Mouse (Mus musculus) monocyte, adult 2 months (primary cell): ENCODE data around the gene Hsf2bp.
A peak's percentile ranks its signal among the peaks of the same experiment; 100 is the strongest.

Experiments
- DNase-seq, 2 experiments: peaks; one replicate each; pipeline ENCODE4 v3.0.0; 2022; ENCODE audit warnings: low spot score in 2 of 2, low read depth in 1 of 2

Gene Hsf2bp

GRCm38 (mm10) chr17:32034322-32034721, 1.8 kb downstream of the Hsf2bp start:
- no peak for DNase-seq

- DNase-seq: no peak
These were observed 4.5 kb downstream of the Hsf2bp start for GRCm38 (mm10) chr17:32031684-32032083.

- DNase-seq: no peak
These were observed 7.8 kb downstream of the Hsf2bp start for GRCm38 (mm10) chr17:32028301-32028700.

- no peak for DNase-seq
These were observed 8.5 kb downstream of the Hsf2bp start for GRCm38 (mm10) chr17:32027666-32028065.

GRCm38 (mm10) chr17:32025386-32025785, 10.8 kb downstream of the Hsf2bp start:
- peak in 1 of 2 experiments; percentile 5 for DNase-seq

GRCm38 (mm10) chr17:32024671-32025073, 11.5 kb downstream of the Hsf2bp start:
- no peak for DNase-seq

GRCm38 (mm10) chr17:32023088-32023487, 13.1 kb downstream of the Hsf2bp start:
- DNase-seq: no peak

GRCm38 (mm10) chr17:32022551-32022950, 13.6 kb downstream of the Hsf2bp start:
- DNase-seq: no peak

- DNase-seq: no peak
These were observed 14.2 kb downstream of the Hsf2bp start for GRCm38 (mm10) chr17:32021981-32022380.

GRCm38 (mm10) chr17:32018127-32018894, 17.8 kb downstream of the Hsf2bp start:
- no peak for DNase-seq

GRCm38 (mm10) chr17:32016481-32016880, 19.7 kb downstream of the Hsf2bp start:
- no peak for DNase-seq

GRCm38 (mm10) chr17:32013659-32014058, 22.5 kb downstream of the Hsf2bp start:
- DNase-seq: no peak

GRCm38 (mm10) chr17:32012254-32012653, 23.9 kb downstream of the Hsf2bp start:
- DNase-seq: no peak

- no peak for DNase-seq
These were observed 24.5 kb downstream of the Hsf2bp start for GRCm38 (mm10) chr17:32011694-32012093.

GRCm38 (mm10) chr17:32006800-32007199, 29.3 kb downstream of the Hsf2bp start:
- DNase-seq: no peak

- no peak for DNase-seq
These were observed 32.9 kb downstream of the Hsf2bp start for GRCm38 (mm10) chr17:32003251-32003650.

- DNase-seq: no peak
These were observed 37.8 kb downstream of the Hsf2bp start for GRCm38 (mm10) chr17:31998351-31998750.

GRCm38 (mm10) chr17:31996331-31996730, 39.8 kb downstream of the Hsf2bp start:
- no peak for DNase-seq

- DNase-seq: no peak
These were observed 40.4 kb downstream of the Hsf2bp start for GRCm38 (mm10) chr17:31995784-31996183.

GRCm38 (mm10) chr17:31994132-31994531, 42.0 kb downstream of the Hsf2bp start:
- DNase-seq: no peak

GRCm38 (mm10) chr17:31993354-31993753, 42.8 kb downstream of the Hsf2bp start:
- DNase-seq: no peak

- DNase-seq: no peak
These were observed 44.1 kb downstream of the Hsf2bp start for GRCm38 (mm10) chr17:31992004-31992403.

GRCm38 (mm10) chr17:31989035-31989434, 47.1 kb downstream of the Hsf2bp start:
- no peak for DNase-seq
